Mouse (Mus musculus): ENCODE data around the gene Arhgap29. TPM values are rescaled to one million over a fixed set of nuclear protein-coding genes. Genes with fewer than 3 reads are reported as not detected.

Arhgap29 gene
- polyA plus RNA-seq, 1 experiment from 2014 or later = 129 TPM

DNA sequence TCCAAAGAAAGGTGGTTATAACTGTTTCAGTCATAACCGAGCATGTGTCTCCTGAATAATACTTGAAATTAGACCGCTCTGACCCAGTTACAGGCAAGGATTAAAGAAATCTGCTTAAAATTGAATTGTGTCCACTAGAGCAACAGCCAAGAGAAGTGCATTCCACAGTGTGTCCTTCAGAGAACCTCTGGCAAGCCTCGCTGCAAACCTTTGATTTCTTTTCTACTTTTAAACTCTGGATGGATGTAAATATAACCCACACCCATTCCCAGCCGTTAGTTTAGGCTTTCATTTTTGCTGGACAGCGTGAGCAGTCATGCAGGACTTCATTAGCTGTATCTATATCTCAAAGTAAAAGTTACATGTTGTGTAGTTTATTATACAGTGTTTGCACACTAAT lies 74.3 kb downstream of the Arhgap29 start:
- CTCF ChIA-PET = interaction anchor here (1.2 kb wide), 1 partner anchor 27 kb away, joined by 3 read pairs; no protein-coding TSS in a partner anchor
- in situ Hi-C loops (cut with MboI; ENCODE audit: low pct_unique_long_range_greater_than_20kb) = no loop called here
- no peaks in the 10 kb centered on the region for H3K27me3 ChIP-seq
- POLR2A ChIA-PET = interaction anchor here (1.0 kb wide), 1 partner anchor 61 kb away, joined by 3 read pairs; no protein-coding TSS in a partner anchor
- ATAC-seq = no peak
- DNase-seq (ENCODE audit: low read depth, low spot score) = no peak
- TF ChIP-seq CTCF (IDR thresholded peaks at IDR 0.05) = no peak

DNA sequence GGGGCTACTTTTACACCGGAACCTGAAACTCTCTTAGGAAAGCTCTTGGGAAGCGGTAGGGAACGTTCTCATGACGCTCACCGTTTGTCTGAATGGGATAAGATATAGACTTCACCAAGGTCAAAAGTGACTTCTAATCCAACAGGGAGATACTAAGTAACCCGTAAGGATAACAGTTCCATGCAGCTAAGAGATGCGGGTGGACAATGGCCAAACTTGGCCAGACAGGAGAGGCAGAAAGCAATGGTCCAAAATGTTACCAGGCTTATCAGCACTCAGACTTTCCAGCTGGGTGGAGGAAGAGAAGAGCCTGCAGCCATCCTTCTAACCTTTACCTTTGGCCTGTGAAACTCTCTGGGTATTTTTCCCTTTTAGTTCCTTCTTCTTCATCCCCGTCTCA lies 75.4 kb downstream of the Arhgap29 start:
- DNase-seq (ENCODE audit: low read depth, low spot score) = no peak
- H3K27me3 ChIP-seq = no peaks in the 10 kb centered on the region
- ChIA-PET CTCF (interaction anchor here (0.7 to 1.3 kb wide), 7 partner anchors 9 to 79 kb away, joined by 3 to 6 read pairs (median 3); partner anchors contain the start of gene Abca4), POLR2A (interaction anchor here (0.6 kb wide), 2 partner anchors 176 to 331 kb away, joined by 3 to 6 read pairs; no protein-coding TSS in a partner anchor)
- in situ Hi-C loops (cut with MboI; ENCODE audit: low pct_unique_long_range_greater_than_20kb) = no loop called here
- no peak for TF ChIP-seq CTCF (IDR thresholded peaks at IDR 0.05)
- ATAC-seq = no peak

DNA sequence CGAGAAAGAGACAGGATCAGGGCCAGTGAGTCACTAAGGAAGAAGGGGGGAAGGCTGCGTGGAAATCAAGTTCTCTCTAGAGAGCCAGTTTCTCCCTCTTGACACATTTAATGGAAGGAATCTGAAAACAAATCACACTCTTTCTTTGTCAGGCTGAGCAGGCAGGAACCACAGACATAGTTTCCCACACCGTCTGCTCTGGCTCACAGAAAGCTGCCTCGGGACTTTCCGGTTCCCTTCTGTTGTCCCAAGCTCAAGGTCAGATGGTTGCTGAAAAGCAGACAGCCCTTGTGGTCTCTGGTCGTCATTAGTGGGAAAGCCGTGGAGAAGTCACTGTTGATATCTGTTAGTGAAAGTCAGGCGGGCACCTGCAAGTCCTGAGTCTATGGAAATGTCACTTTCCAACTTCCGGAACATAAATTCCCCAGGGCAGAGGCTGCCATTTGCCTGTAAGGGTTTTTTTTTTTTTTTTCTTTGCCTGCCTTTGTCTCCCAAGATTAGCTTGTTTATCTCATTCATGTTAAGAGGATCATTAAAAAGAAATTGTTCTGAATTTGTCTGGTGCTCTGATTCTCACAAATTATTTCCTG lies 81.0 kb downstream of the Arhgap29 start:
- H3K27me3 ChIP-seq = no peaks in the 10 kb centered on the region
- TF ChIP-seq CTCF (IDR thresholded peaks at IDR 0.05) = no peak
- ChIA-PET CTCF (interaction anchor here (1.2 kb wide), 1 partner anchor 35 kb away, joined by 3 read pairs; no protein-coding TSS in a partner anchor), POLR2A (interaction anchor here (0.7 kb wide), 2 partner anchors 8 to 313 kb away, joined by 4 to 5 read pairs; no protein-coding TSS in a partner anchor)
- in situ Hi-C loops (cut with MboI; ENCODE audit: low pct_unique_long_range_greater_than_20kb) = no loop called here
- peak; percentile 38 for DNase-seq (ENCODE audit: low read depth, low spot score)
- no peak for ATAC-seq

DNA sequence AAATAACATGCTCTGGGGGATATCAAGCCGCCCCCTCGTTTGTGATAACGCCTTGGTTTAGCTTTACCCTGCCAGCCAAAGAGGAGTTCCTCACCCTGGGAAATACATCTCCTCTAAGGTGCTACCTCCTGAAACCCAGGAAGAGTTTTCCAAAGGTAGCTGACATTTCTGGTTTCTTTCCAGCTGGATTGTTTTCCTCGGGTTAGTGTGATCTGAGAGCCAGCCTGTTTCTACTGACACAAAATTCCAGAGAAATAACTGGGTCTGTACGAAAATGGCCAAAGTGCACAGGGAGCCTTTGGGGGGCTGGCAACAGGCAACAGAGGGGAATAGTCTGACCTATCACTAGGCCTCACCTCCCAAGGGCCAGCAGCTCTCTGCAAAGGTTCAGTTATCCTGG lies 81.9 kb downstream of the Arhgap29 start:
- ATAC-seq (no peak), DNase-seq (ENCODE audit: low read depth, low spot score) (no peak)
- CTCF ChIA-PET = interaction anchor here (1.0 to 2.1 kb wide), 3 partner anchors 10 to 33 kb away, joined by 3 to 5 read pairs (median 3); partner anchors contain the start of gene Abca4
- no peaks in the 10 kb centered on the region for H3K27me3 ChIP-seq
- in situ Hi-C loops (cut with MboI; ENCODE audit: low pct_unique_long_range_greater_than_20kb) = no loop called here
- POLR2A ChIA-PET = interaction anchor here (0.7 to 1.7 kb wide), 2 partner anchors 9 to 10 kb away, joined by 5 read pairs; partner anchors contain the start of gene Abca4
- no peak for TF ChIP-seq CTCF (IDR thresholded peaks at IDR 0.05)

DNA sequence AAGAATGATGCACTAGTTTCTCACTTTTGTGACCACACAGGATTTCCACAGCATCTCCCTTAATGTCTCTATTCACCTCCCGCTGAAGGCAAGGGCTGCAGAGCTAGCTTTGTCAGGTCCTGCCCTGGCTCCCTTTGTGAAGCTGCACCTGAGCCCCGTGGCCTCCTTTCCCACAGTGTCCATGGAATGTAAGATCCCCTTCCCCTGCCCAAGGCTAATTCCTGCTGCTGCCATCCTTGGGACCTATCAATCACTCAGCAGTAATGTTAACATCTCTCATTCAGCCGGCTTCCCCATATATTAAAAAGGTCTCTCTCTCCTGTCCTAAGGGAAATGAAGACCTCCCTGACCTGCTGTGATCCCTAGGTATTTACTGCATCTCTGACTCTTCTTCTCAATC lies 82.8 kb downstream of the Arhgap29 start:
- ATAC-seq = no peak
- no peaks in the 10 kb centered on the region for H3K27me3 ChIP-seq
- no peak for DNase-seq (ENCODE audit: low read depth, low spot score)
- ChIA-PET POLR2A (interaction anchor here (1.7 kb wide), 1 partner anchor 9 kb away, joined by 5 read pairs; the partner anchor contains the start of gene Abca4), CTCF (interaction anchor here (1.0 to 2.1 kb wide), 4 partner anchors 9 to 32 kb away, joined by 3 to 5 read pairs (median 3); partner anchors contain the start of gene Abca4)
- TF ChIP-seq CTCF (IDR thresholded peaks at IDR 0.05) = no peak
- in situ Hi-C loops (cut with MboI; ENCODE audit: low pct_unique_long_range_greater_than_20kb) = no loop called here

DNA sequence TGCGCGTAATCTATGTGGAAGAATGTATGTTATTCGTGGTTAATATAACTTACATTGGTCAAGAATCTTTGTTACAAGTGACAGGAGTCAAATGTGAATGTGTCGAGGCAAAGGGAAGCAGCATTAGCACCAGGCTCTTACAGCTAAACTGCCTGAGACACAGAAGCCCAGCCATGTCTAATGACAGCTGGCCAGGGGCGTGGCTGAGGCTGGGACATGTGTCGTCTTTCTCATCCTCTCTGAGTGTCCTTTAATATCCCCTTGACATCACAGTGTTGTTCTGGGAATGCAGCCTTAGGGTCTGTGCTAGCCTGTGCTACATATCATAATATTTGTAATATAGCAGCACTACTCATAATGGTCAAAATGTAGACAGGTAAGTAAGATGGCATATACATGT lies 88.2 kb downstream of the Arhgap29 start:
- ChIA-PET CTCF (interaction anchor here (1.2 kb wide), 1 partner anchor 13 kb away, joined by 4 read pairs; no protein-coding TSS in a partner anchor), POLR2A (no interaction called here)
- H3K27me3 ChIP-seq = no peaks in the 10 kb centered on the region
- no peak for TF ChIP-seq CTCF (IDR thresholded peaks at IDR 0.05)
- in situ Hi-C loops (cut with MboI; ENCODE audit: low pct_unique_long_range_greater_than_20kb) = no loop called here
- DNase-seq (ENCODE audit: low read depth, low spot score) (no peak), ATAC-seq (no peak)

DNA sequence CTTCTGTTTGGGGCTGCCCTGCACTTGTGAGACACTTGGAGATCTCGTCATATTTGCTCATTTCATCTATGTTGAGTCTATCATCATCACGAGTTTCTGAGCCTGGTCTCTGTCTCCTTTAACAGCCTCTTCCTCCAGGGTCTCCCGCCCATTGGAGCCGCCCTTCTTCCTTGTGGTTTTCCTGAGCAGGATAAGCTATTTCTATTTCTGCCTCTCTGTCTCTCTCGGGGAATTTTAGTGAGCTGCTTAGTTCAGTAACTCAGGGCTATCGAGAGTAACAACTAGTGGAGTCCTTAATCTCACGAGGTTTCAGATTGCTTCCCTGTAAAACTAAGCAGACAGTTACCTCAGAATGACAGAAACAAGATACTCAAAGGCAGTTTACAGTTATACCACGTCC lies 90.8 kb downstream of the Arhgap29 start:
- ChIA-PET CTCF (interaction anchor here (0.7 kb wide), 1 partner anchor 55 kb away, joined by 4 read pairs; no protein-coding TSS in a partner anchor), POLR2A (interaction anchor here (2.0 kb wide), 1 partner anchor 8 kb away, joined by 5 read pairs; no protein-coding TSS in a partner anchor)
- no peaks in the 10 kb centered on the region for H3K27me3 ChIP-seq
- DNase-seq (ENCODE audit: low read depth, low spot score) = no peak
- TF ChIP-seq CTCF (IDR thresholded peaks at IDR 0.05) = no peak
- in situ Hi-C loops (cut with MboI; ENCODE audit: low pct_unique_long_range_greater_than_20kb) = no loop called here
- ATAC-seq = no peak

DNA sequence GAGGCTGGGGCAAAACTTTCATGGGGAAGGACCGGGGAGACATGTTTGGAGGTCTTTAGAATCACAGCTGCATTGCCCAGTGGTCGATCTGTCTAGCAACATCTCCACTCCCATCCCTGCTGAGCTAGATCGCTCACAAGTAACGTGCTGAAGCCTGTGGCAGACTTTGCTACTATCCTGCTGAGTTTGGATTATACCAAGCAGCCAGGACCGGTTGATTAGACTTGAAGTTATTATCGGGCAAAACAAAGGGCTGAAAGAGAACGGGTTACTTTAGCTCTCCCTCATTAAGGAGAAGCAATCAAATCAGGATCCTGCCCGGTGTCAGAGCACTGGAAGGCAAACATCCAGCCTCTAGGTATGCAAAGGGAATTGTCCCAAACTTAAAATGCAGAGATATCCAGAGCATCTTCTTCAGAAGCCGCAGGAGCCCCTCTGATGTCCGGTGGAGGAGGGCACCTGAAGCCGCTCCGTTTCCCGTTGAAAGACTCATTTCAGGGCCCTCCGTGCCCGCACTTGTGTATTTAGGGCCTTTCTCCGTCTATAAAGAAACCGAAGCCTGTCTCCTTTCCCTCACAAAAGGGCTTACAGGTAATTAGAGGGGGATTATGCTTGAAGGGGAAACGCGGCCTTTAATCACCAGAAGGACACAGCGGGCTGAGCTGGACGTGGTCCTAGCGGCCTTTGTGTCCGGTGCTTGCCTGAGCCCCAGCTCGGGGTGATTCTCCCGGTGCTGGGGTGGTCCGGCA lies 91.6 kb downstream of the Arhgap29 start, which contains the start of gene Abca4:
Gene Abca4 (plus strand): TSS at position 645 of the 749 bp plus-strand sequence.
- no peaks in the 10 kb centered on the region for H3K27me3 ChIP-seq
- ATAC-seq (no peak), DNase-seq (ENCODE audit: low read depth, low spot score) (no peak)
- ChIA-PET CTCF (interaction anchor here (0.6 to 1.6 kb wide), 4 partner anchors 8 to 16 kb away, joined by 3 to 6 read pairs (median 3); no protein-coding TSS in a partner anchor), POLR2A (interaction anchor here (2.0 kb wide), 1 partner anchor 9 kb away, joined by 5 read pairs; no protein-coding TSS in a partner anchor)
- TF ChIP-seq CTCF (IDR thresholded peaks at IDR 0.05) = no peak
- in situ Hi-C loops (cut with MboI; ENCODE audit: low pct_unique_long_range_greater_than_20kb) = no loop called here

DNA sequence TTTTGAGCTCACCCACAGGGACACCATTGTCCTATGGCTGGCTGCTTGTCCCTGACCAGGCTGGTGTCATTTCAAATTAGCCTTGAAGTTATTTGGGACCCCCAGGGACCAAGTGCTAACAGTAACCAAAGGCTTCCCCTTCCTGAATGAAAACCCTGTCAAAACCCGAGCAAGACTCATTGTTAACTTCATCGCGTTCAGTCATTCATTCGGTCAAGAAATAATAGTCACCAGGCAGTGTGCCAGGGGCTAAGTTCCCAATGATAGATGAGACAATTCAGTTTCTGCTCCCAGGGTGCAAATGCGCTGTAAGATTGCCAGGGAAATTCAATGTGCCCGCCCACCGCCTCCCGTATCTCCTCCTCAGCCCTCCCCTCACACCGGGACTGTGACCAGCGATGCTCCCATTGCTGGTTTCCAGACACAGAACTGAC lies 93.9 kb downstream of the Arhgap29 start:
- no peak for TF ChIP-seq CTCF (IDR thresholded peaks at IDR 0.05)
- ATAC-seq = no peak

DNA sequence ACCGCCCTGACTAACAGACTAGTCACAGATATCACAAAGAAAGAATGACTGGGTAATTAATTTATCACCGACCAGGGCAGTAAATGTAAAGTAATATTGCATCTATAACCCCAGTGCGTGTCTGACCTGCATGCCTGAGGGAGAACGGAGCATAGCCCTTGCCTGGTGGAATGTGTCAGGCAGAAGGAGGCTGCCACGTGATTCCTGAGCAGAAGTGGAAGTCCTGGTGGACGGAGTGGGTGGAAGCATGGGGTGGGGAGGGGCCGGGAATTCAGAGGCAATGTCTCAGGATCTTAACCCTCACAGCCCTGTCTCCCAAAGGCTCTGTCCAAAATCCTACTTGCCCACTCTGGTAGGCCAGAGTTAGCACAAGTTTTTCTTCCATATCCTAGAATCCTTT lies 95.1 kb downstream of the Arhgap29 start:
- H3K27me3 ChIP-seq = no peaks in the 10 kb centered on the region
- ChIA-PET CTCF (interaction anchor here (0.6 kb wide), 1 partner anchor 24 kb away, joined by 3 read pairs; no protein-coding TSS in a partner anchor), POLR2A (interaction anchor here (1.5 kb wide), 1 partner anchor 36 kb away, joined by 4 read pairs; no protein-coding TSS in a partner anchor)
- DNase-seq (ENCODE audit: low read depth, low spot score) = peak; percentile 71
- in situ Hi-C loops (cut with MboI; ENCODE audit: low pct_unique_long_range_greater_than_20kb) = loop anchor here (5.0 kb wide), 1 partner anchor 55 kb away; no protein-coding TSS in a partner anchor
- peak; percentile 89 for ATAC-seq
- no peak for TF ChIP-seq CTCF (IDR thresholded peaks at IDR 0.05)

More for the DNA sequence above, 93.9 kb downstream of the Arhgap29 start:
- no peaks in the 10 kb centered on the region for H3K27me3 ChIP-seq
- in situ Hi-C loops (cut with MboI; ENCODE audit: low pct_unique_long_range_greater_than_20kb) = loop anchor here (5.0 kb wide), 1 partner anchor 56 kb away; no protein-coding TSS in a partner anchor
- no peak for DNase-seq (ENCODE audit: low read depth, low spot score)
- CTCF ChIA-PET = interaction anchor here (1.4 kb wide), 1 partner anchor 10 kb away, joined by 3 read pairs; no protein-coding TSS in a partner anchor
- POLR2A ChIA-PET = no interaction called here
